ENCODE assay signal across 15 mouse cellular contexts in genomic region chr3:132864329-132864919, GRCm38 (mm10).
DNase-seq lines count a peak whose midpoint lies in the region; ATAC-seq and TF ChIP-seq lines count a peak whose summit lies in the region.
"Had no signal": no experiment of that assay in that cellular context is flagged by ENCODE, and none has a peak within 500 bp of the region (broad histone marks: within the 10 kb centered on the region; RNA-seq: fewer than 3 reads in every experiment).

No protein-coding gene starts in this region.

- TF ChIP-seq CTCF in brain, embryonic 14.5 days (IDR thresholded peaks at IDR 0.05; ENCODE audit: borderline replicate concordance, extremely low read depth, insufficient read depth, insufficient read length), result no peak

- H3K36me3 ChIP-seq in limb, embryonic 14.5 days (ENCODE audit: control insufficient read depth, insufficient read depth, low read length), result no peaks in the 10 kb centered on the region
- H3K36me3 ChIP-seq in limb, embryonic 10.5 days, result no peaks in the 10 kb centered on the region
- no peaks in the 10 kb centered on the region for H3K36me3 ChIP-seq in neural tube, embryonic 15.5 days
- H3K36me3 ChIP-seq: intestine, embryonic 15.5 days; neural tube, embryonic 12.5 days had no signal

- no peaks in the 10 kb centered on the region for H3K27me3 ChIP-seq in limb, embryonic 14.5 days (ENCODE audit: control insufficient read depth, insufficient read depth, low read length)
- H3K27me3 ChIP-seq in limb, embryonic 10.5 days (ENCODE audit: low read depth, poor library complexity, severe bottlenecking), result no peaks in the 10 kb centered on the region
- H3K27me3 ChIP-seq in neural tube, embryonic 15.5 days (replicated peaks), result no peaks in the 10 kb centered on the region
- H3K27me3 ChIP-seq: intestine, embryonic 15.5 days; neural tube, embryonic 12.5 days had no signal

- no peak overlapping the region for H3K4me2 ChIP-seq in limb, embryonic 14.5 days (replicated peaks; ENCODE audit: low read depth, low read length, severe bottlenecking)
- H3K4me2 ChIP-seq in neural tube, embryonic 15.5 days, result no peak overlapping the region
- H3K4me2 ChIP-seq: intestine, embryonic 15.5 days; midbrain, embryonic 11.5 days; neural tube, embryonic 12.5 days had no signal

- no peaks in the 10 kb centered on the region for H3K9me3 ChIP-seq in limb, embryonic 14.5 days (ENCODE audit: control insufficient read depth, low read length)
- H3K9me3 ChIP-seq in limb, embryonic 10.5 days (replicated peaks), result no peaks in the 10 kb centered on the region
- no peaks in the 10 kb centered on the region for H3K9me3 ChIP-seq in neural tube, embryonic 15.5 days (replicated peaks)
- H3K9me3 ChIP-seq: intestine, embryonic 15.5 days; neural tube, embryonic 12.5 days had no signal

- H3K27ac ChIP-seq in limb, embryonic 14.5 days (replicated peaks; ENCODE audit: low read depth, low read length), result no peak overlapping the region
- H3K27ac ChIP-seq in limb, embryonic 10.5 days, result no peak overlapping the region
- H3K27ac ChIP-seq in neural tube, embryonic 15.5 days (replicated peaks), result no peak overlapping the region
- H3K27ac ChIP-seq: intestine, embryonic 15.5 days; neural tube, embryonic 12.5 days had no signal

- no peak overlapping the region for H3K9ac ChIP-seq in limb, embryonic 14.5 days (ENCODE audit: low read depth, low read length, severe bottlenecking)
- H3K9ac ChIP-seq in neural tube, embryonic 15.5 days (replicated peaks), result no peak overlapping the region
- H3K9ac ChIP-seq: intestine, embryonic 15.5 days; neural tube, embryonic 12.5 days had no signal

- H3K4me1 ChIP-seq in limb, embryonic 14.5 days (ENCODE audit: control insufficient read depth, insufficient read depth, low read length), result 0 out of 2 replicates have a peak, but pooled peaks cover 7% of the 10 kb centered on the region
- peaks cover 17% of the 10 kb centered on the region for H3K4me1 ChIP-seq in limb, embryonic 10.5 days
- H3K4me1 ChIP-seq in neural tube, embryonic 15.5 days, result peaks cover 7% of the 10 kb centered on the region; the same call in 1 of the 2 replicates
- H3K4me1 ChIP-seq: intestine, embryonic 15.5 days; neural tube, embryonic 12.5 days had no signal

- no peak for ATAC-seq in limb, embryonic 14.5 days (ENCODE audit: low FRiP score, low read depth)
- no peak for ATAC-seq in neural tube, embryonic 15.5 days (ENCODE audit: low FRiP score)
- ATAC-seq: intestine, embryonic 15.5 days had no signal

- WGBS in limb, embryonic 14.5 days, result 73% methylated on average over 14 of the region's 14 CpGs
- 88% methylated on average over 14 of the region's 14 CpGs for WGBS in limb, embryonic 10.5 days
- WGBS in neural tube, embryonic 15.5 days, result 82% methylated on average over 14 of the region's 14 CpGs

- peak; percentile 38 to 42 for DNase-seq in cerebellum, postnatal 25 days
- DNase-seq in cerebellum, adult 11 months, result no peak
- DNase-seq in limb, embryonic 14.5 days (ENCODE audit: low spot score), result peak; percentile 22
- no peak for DNase-seq in limb, embryonic 10.5 days (ENCODE audit: low spot score)
- peak; percentile 35 for DNase-seq in brain, embryonic 14.5 days (ENCODE audit: low read depth)
- DNase-seq in kidney, postnatal 14 days, result peak; percentile 66
- no peak for DNase-seq in ovary, postnatal 36 days (ENCODE audit: low spot score)
- DNase-seq: heart, postnatal 36 days; lung, adult 2 months; right cerebral cortex, postnatal 14 days; thymus, postnatal 36 days had no signal

- no peak overlapping the region for H3K4me3 ChIP-seq in limb, embryonic 14.5 days (replicated peaks; ENCODE audit: low read length)
- no peak overlapping the region for H3K4me3 ChIP-seq in limb, embryonic 10.5 days
- H3K4me3 ChIP-seq in neural tube, embryonic 15.5 days (replicated peaks), result no peak overlapping the region
- H3K4me3 ChIP-seq: intestine, embryonic 15.5 days; neural tube, embryonic 12.5 days had no signal

- no peak for TF ChIP-seq POLR2A in limb, embryonic 14.5 days (IDR thresholded peaks at IDR 0.05; ENCODE audit: borderline replicate concordance, extremely low read depth, insufficient read depth, insufficient read length)
- TF ChIP-seq POLR2A in brain, embryonic 14.5 days (IDR thresholded peaks at IDR 0.05; ENCODE audit: borderline replicate concordance, extremely low read depth, insufficient read depth, insufficient read length, poor library complexity, severe bottlenecking), result no peak

Comparison
In these comparisons a context has a peak if more than half of its experiments do, and no peak if none do; other contexts are left out.
1. DNase-seq: peak in cerebellum, postnatal 25 days (2 of 2), limb, embryonic 14.5 days (single experiment), brain, embryonic 14.5 days (single experiment) and kidney, postnatal 14 days (single experiment); none in cerebellum, adult 11 months (single experiment), limb, embryonic 10.5 days (single experiment) and ovary, postnatal 36 days (single experiment).